Mouse (Mus musculus) lung, postnatal 4 days (tissue): Measurements from ENCODE around the gene Arl10.
"Not testable (repeated sequence)": the region's sequence is repeated elsewhere in the genome, so short reads cannot be mapped to it uniquely, and the experiment has no call there.

Source experiments
- DNase-seq, 2 experiments: peaks; one replicate each; pipeline ENCODE4 v3.0.0; 2021

Gene Arl10

GRCm38 (mm10) chr13:54582860-54583259 is 8.0 kb downstream of the Arl10 start:
- no peak for DNase-seq

- DNase-seq, result no peak
Observed at GRCm38 (mm10) chr13:54585831-54586230, 11.0 kb downstream of the Arl10 start.

- DNase-seq, result no peak
Observed at GRCm38 (mm10) chr13:54589414-54589995, 14.7 kb downstream of the Arl10 start.

- DNase-seq, result peak; percentile 96 to 97
Observed at GRCm38 (mm10) chr13:54589996-54590951, 15.5 kb downstream of the Arl10 start, which contains the start of the genes Nop16 and Higd2a. Gene Nop16 (minus strand): TSS chr13:54590090. Gene Higd2a (plus strand): TSS chr13:54590207.

- no peak for DNase-seq
Observed at GRCm38 (mm10) chr13:54591776-54592356, 17.1 kb downstream of the Arl10 start.

- DNase-seq, result peak in 1 of 2 experiments; percentile 29
Observed at GRCm38 (mm10) chr13:54593617-54594016, 18.8 kb downstream of the Arl10 start.

- DNase-seq, result no peak
Observed at GRCm38 (mm10) chr13:54596107-54596690, 21.4 kb downstream of the Arl10 start.

- DNase-seq, result no peak
Observed at GRCm38 (mm10) chr13:54596870-54597269, 22.1 kb downstream of the Arl10 start.

- DNase-seq, result no peak
Observed at GRCm38 (mm10) chr13:54598622-54599143, 23.9 kb downstream of the Arl10 start.

- DNase-seq, result no peak
Observed at GRCm38 (mm10) chr13:54602639-54603111, 27.9 kb downstream of the Arl10 start.

GRCm38 (mm10) chr13:54603501-54603900 is 28.7 kb downstream of the Arl10 start:
- DNase-seq, result no peak

GRCm38 (mm10) chr13:54604221-54604620 is 29.4 kb downstream of the Arl10 start:
- no peak for DNase-seq

GRCm38 (mm10) chr13:54605426-54605825 is 30.6 kb downstream of the Arl10 start:
- DNase-seq, result no peak

GRCm38 (mm10) chr13:54607204-54607603 is 32.4 kb downstream of the Arl10 start:
- no peak for DNase-seq

GRCm38 (mm10) chr13:54608002-54608401 is 33.2 kb downstream of the Arl10 start:
- no peak for DNase-seq

GRCm38 (mm10) chr13:54608666-54609065 is 33.9 kb downstream of the Arl10 start:
- peak; percentile 22 to 45 for DNase-seq

- no peak for DNase-seq
Observed at GRCm38 (mm10) chr13:54609301-54609700, 34.5 kb downstream of the Arl10 start.

- no peak for DNase-seq
Observed at GRCm38 (mm10) chr13:54610613-54610971, 35.8 kb downstream of the Arl10 start.

- peak; percentile 91 to 92 for DNase-seq
Observed at GRCm38 (mm10) chr13:54610972-54611754, 36.3 kb downstream of the Arl10 start, which contains the start of gene Cltb. Gene Cltb (minus strand): TSS chr13:54611344.

- not testable (repeated sequence) for DNase-seq
Observed at GRCm38 (mm10) chr13:54613141-54613540, 38.3 kb downstream of the Arl10 start.

- no peak for DNase-seq
Observed at GRCm38 (mm10) chr13:54616307-54616706, 41.5 kb downstream of the Arl10 start.

GRCm38 (mm10) chr13:54616998-54617397 is 42.2 kb downstream of the Arl10 start:
- DNase-seq, result no peak
